Mouse (Mus musculus) forebrain, embryonic 14.5 days (tissue): ENCODE measurements around the gene Wfs1. TPM values are rescaled to one million over a fixed set of nuclear protein-coding genes. Genes with fewer than 3 reads are reported as not detected.

Experiments used
- ATAC-seq: fragments of 200-750 bp; cut with Nextera tagmentation; 2 replicates; pipeline ENCODE4 v1.8.0; 2017; ENCODE audit warnings: mild to moderate bottlenecking, moderate library complexity
- DNase-seq: peaks from one replicate; pipeline ENCODE4 v3.0.0-alpha.2; 2015; ENCODE audit warnings: low spot score
- H3K27ac ChIP-seq: fragments of 300-500 bp; sonication (generic); 2 replicates; pipeline ENCODE4 v1.5.1; 2014; ENCODE audit warnings: low read depth, mild to moderate bottlenecking, control low read depth, low read length, moderate library complexity
- H3K27me3 ChIP-seq: fragments of 300-500 bp; sonication (generic); replicated peaks from 2 replicates; pipeline ENCODE4 v1.6.1; 2014; ENCODE audit warnings: low read length, control low read depth, mixed read lengths; ENCODE audit not compliant: control insufficient read depth, insufficient read depth
- H3K36me3 ChIP-seq: fragments of 300-500 bp; sonication (generic); 2 replicates; pipeline ENCODE4 v1.6.1; 2014; ENCODE audit warnings: low read length, control low read depth; ENCODE audit not compliant: control insufficient read depth, insufficient read depth
- H3K4me1 ChIP-seq: fragments of 300-500 bp; sonication (generic); 2 replicates; pipeline ENCODE4 v1.6.1; 2014; ENCODE audit warnings: antibody characterized with exemption, low read length, control low read depth; ENCODE audit not compliant: control insufficient read depth, insufficient read depth
- H3K4me2 ChIP-seq: fragments of 300-500 bp; sonication (generic); 2 replicates; pipeline ENCODE4 v1.6.1; 2014; ENCODE audit warnings: mild to moderate bottlenecking, control low read depth, low read length
- H3K4me3 ChIP-seq: fragments of 300-500 bp; sonication (generic); 2 replicates; pipeline ENCODE4 v1.5.1; 2014; ENCODE audit warnings: low read depth, low read length, control low read depth
- H3K9ac ChIP-seq: fragments of 300-500 bp; sonication (generic); 2 replicates; pipeline ENCODE4 v1.6.1; 2014; ENCODE audit warnings: mild to moderate bottlenecking, low read length, control low read depth, moderate library complexity
- H3K9me3 ChIP-seq: fragments of 300-500 bp; sonication (generic); replicated peaks from 2 replicates; pipeline ENCODE4 v1.6.1; 2016; ENCODE audit warnings: low read length, control low read depth, mixed read lengths; ENCODE audit not compliant: control insufficient read depth
- WGBS: fragments of 180-500 bp; shearing (Covaris S2); extraction: QIAGEN DNeasy Blood & Tissue Kit; methylation state at CpG from one replicate; pipeline ENCODE4 v1.1.7; 2014; 5-methylcytosine and 5-hydroxymethylcytosine counted together
- polyA plus RNA-seq: library from polyadenylated mRNA; unstranded; fragments of >200 nt; fragmentation: Nextera tagmentation; extraction: Ambion mirVana; gene quantifications from 2 replicates; pipeline ENCODE4 v1.2.1, GENCODE M21; 2014

The Wfs1 gene
- polyA plus RNA-seq, 1 experiment from 2014 or later, result 3.7 TPM

DNA sequence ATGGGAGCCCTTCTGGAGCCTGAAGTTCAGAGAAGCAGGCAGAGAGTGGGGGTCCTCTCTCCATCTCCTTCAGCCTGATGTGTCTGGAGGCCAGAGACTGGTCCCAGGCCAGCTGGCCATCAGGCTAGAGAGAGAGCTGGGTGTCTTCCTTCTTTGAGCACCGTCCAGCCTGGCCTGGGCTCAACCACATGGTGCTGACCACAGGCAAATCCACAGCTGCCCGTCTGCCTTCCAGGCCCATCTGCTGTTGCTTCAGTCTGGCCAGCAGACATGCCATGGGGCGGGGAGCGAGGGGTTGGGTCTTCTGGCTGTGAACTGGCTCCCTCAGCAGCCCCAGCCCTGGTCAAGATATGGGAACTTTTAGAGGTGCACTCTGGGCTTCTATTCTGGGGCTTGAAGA, 72.4 kb downstream of the Wfs1 start:
- Histone ChIP-seq H3K9ac (no peak overlapping the region), H3K36me3 (no peaks in the 10 kb centered on the region), H3K4me1 (no peaks in the 10 kb centered on the region; the same call in 1 of the 2 replicates), H3K4me3 (no peak overlapping the region), H3K9me3 (no peaks in the 10 kb centered on the region), H3K4me2 (no peak overlapping the region), H3K27me3 (no peaks in the 10 kb centered on the region), H3K27ac (no peak overlapping the region)
- DNase-seq (no peak), ATAC-seq (no peak)
- 92% methylated on average over 4 of the region's 4 CpGs for WGBS

Other genes starting within 250 kb of the Wfs1 start
- 23.9 and 27.7 TPM in 2 replicates for gene Bloc1s4, start 240.6 kb downstream of the Wfs1 start, polyA plus RNA-seq
- gene Mrfap1, start 192.4 kb downstream of the Wfs1 start, polyA plus RNA-seq, result 394 and 418 TPM in 2 replicates
- gene Man2b2, start 158.6 kb downstream of the Wfs1 start, polyA plus RNA-seq, result 5.7 and 7.4 TPM in 2 replicates
- gene Ppp2r2c, start 120.7 kb downstream of the Wfs1 start, polyA plus RNA-seq, result 17.1 and 23.4 TPM in 2 replicates
- 1.1 and 1.5 TPM in 2 replicates for gene Gm1043, start 96.2 kb upstream of the Wfs1 start, polyA plus RNA-seq